Mouse (Mus musculus): Measurements from ENCODE around the gene Glt28d2.

Gene Glt28d2

DNA sequence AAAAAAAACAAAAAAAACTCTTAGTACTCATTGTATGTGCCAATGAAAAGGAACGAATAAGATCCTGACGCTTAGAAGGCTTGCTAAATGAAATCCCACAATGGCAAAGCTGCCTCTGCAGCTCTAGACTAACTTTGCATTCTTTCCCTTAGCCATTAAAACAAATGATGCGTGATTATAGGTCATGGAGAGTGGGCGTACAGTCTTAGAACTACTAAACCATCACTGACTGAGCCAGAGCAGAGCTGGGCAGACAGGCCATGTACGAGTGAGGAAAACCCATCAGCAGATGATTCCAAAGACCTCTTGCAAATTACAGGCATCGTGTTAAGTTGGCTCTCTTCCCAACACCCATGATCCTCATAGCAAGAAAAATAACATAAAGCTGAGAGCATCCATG is 59.5 kb downstream of the Glt28d2 start:
- no peak for DNase-seq (ENCODE audit: low read depth, low spot score)

DNA sequence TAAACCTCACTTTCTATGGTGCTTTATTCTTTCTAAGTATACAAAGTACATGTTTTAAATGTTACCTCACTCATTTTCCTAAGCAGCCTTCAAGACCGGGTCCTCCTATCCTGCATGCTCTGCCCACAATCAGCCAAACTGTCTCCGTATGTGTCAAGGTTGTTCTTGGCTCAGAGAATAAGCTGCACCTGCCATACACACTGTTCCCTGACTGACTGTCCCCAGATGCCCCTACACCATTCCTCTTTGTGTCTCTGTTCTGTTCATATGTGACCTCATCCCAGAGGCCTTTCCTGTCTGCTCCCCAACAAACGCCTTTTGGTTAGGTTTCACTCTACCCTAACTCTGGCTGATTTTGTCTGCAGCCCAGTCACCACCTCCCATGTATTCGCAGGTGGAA is 60.0 kb downstream of the Glt28d2 start:
- DNase-seq (ENCODE audit: low read depth, low spot score) = no peak

- no peak for DNase-seq (ENCODE audit: low read depth, low spot score)
These were observed 66.3 kb downstream of the Glt28d2 start for GRCm38 (mm10) chr3:85820839-85821548.
